ENCODE assay signal across 8 mouse cellular contexts in genomic region chr17:31297521-31297939, GRCm38 (mm10). TPM values are rescaled to one million over a fixed set of nuclear protein-coding genes. Genes with fewer than 3 reads are reported as not detected.
A peak's percentile ranks its signal among the peaks of the same experiment; 100 is the strongest.
DNase-seq lines count a peak whose midpoint lies in the region; ATAC-seq and TF ChIP-seq lines count a peak whose summit lies in the region.

No protein-coding gene starts in this region.

- H3K27me3 ChIP-seq in intestine, embryonic 16.5 days (replicated peaks; ENCODE audit: control insufficient read depth, insufficient read depth, low read length): no peaks in the 10 kb centered on the region
- H3K27me3 ChIP-seq in lung, embryonic 14.5 days (ENCODE audit: insufficient read depth, low read length): peaks cover 11% of the 10 kb centered on the region; the same call in 1 of the 2 replicates
- no peaks in the 10 kb centered on the region for H3K27me3 ChIP-seq in stomach, postnatal 0 days (ENCODE audit: control insufficient read depth, insufficient read depth, low read length)

- peak overlapping the region; percentile 84 for H3K4me2 ChIP-seq in intestine, embryonic 16.5 days (ENCODE audit: low read depth, low read length)
- H3K4me2 ChIP-seq in lung, embryonic 14.5 days: peak overlapping the region; percentile 97
- peak overlapping the region; percentile 98 for H3K4me2 ChIP-seq in stomach, postnatal 0 days (replicated peaks; ENCODE audit: low read depth)

- peak overlapping the region; percentile 77 for H3K27ac ChIP-seq in intestine, embryonic 16.5 days (ENCODE audit: low read length)
- peak overlapping the region; percentile 43; the same call in 1 of the 2 replicates for H3K27ac ChIP-seq in lung, embryonic 14.5 days (ENCODE audit: low read depth)
- H3K27ac ChIP-seq in stomach, postnatal 0 days (replicated peaks): peak overlapping the region; percentile 90

- H3K4me3 ChIP-seq in intestine, embryonic 16.5 days (ENCODE audit: low read length): peak overlapping the region; percentile 59
- H3K4me3 ChIP-seq in lung, embryonic 14.5 days (ENCODE audit: low read depth, low read length): 0 out of 2 replicates have a peak overlapping the region, but pooled peaks have one; percentile 0
- peak overlapping the region; percentile 62 for H3K4me3 ChIP-seq in stomach, postnatal 0 days (ENCODE audit: low read depth, low read length)

- TF ChIP-seq EP300 in stomach, postnatal 0 days (optimal IDR thresholded peaks at IDR 0.05): no peak

- peak overlapping the region; percentile 80 for H3K9ac ChIP-seq in intestine, embryonic 16.5 days (ENCODE audit: low read depth, low read length)
- H3K9ac ChIP-seq in lung, embryonic 14.5 days: no peak overlapping the region
- peak overlapping the region; percentile 75 for H3K9ac ChIP-seq in stomach, postnatal 0 days (ENCODE audit: low read length)

- peak; percentile 61 for ATAC-seq in intestine, embryonic 16.5 days
- ATAC-seq in lung, embryonic 14.5 days (ENCODE audit: insufficient read depth): peak; percentile 38; the same call in 1 of the 2 replicates
- ATAC-seq in stomach, postnatal 0 days (ENCODE audit: low FRiP score, low TSS enrichment): peak; percentile 69

- H3K36me3 ChIP-seq in intestine, embryonic 16.5 days (ENCODE audit: control insufficient read depth, insufficient read depth, low read length): no peaks in the 10 kb centered on the region
- no peaks in the 10 kb centered on the region for H3K36me3 ChIP-seq in lung, embryonic 14.5 days (ENCODE audit: insufficient read depth)
- H3K36me3 ChIP-seq in stomach, postnatal 0 days (ENCODE audit: control insufficient read depth, insufficient read depth, low read length): no peaks in the 10 kb centered on the region

- TF ChIP-seq CTCF in lung, embryonic 14.5 days (IDR thresholded peaks at IDR 0.05; ENCODE audit: low read depth): 0 out of 2 replicates have a peak, but pooled peaks have one; percentile 9
- TF ChIP-seq CTCF in stomach, postnatal 0 days (IDR thresholded peaks at IDR 0.05; ENCODE audit: low read depth): peak; percentile 59

- WGBS in intestine, embryonic 16.5 days: 5% methylated on average over 7 of the region's 7 CpGs
- 3% methylated on average over 7 of the region's 7 CpGs for WGBS in lung, embryonic 14.5 days
- 4% methylated on average over 7 of the region's 7 CpGs for WGBS in stomach, postnatal 0 days

- no peaks in the 10 kb centered on the region for H3K9me3 ChIP-seq in intestine, embryonic 16.5 days (ENCODE audit: control insufficient read depth, low read length)
- no peaks in the 10 kb centered on the region for H3K9me3 ChIP-seq in lung, embryonic 14.5 days (ENCODE audit: low read depth, low read length)
- no peaks in the 10 kb centered on the region for H3K9me3 ChIP-seq in stomach, postnatal 0 days (ENCODE audit: control insufficient read depth, low read length)

- peak; percentile 40 for DNase-seq in urinary bladder, postnatal 25 days (ENCODE audit: low spot score)
- no peak for DNase-seq in urinary bladder, postnatal 10 days (ENCODE audit: low spot score)
- DNase-seq in heart, adult 11 months: peak; percentile 97
- DNase-seq in lung, embryonic 14.5 days: peak; percentile 86
- DNase-seq in stomach, postnatal 0 days (ENCODE audit: low spot score): peak; percentile 82
- DNase-seq in left cerebral cortex, adult 8-10 months (ENCODE audit: low spot score in 2 of 2): no peak
- no peak for DNase-seq in embryo, embryonic 11 days

- H3K4me1 ChIP-seq in intestine, embryonic 16.5 days (ENCODE audit: control insufficient read depth, insufficient read depth, low read length): peaks cover 18% of the 10 kb centered on the region
- H3K4me1 ChIP-seq in lung, embryonic 14.5 days (ENCODE audit: insufficient read depth): peaks cover 3% of the 10 kb centered on the region; the same call in 1 of the 2 replicates
- H3K4me1 ChIP-seq in stomach, postnatal 0 days (replicated peaks; ENCODE audit: control insufficient read depth, insufficient read depth): no peaks in the 10 kb centered on the region; the same call in 1 of the 2 replicates

RNA-seq across cellular contexts. Expression of gene Slc37a1, which starts 10.9 kb away (rescaled TPM):
- 21.1 and 21.5 TPM in 2 replicates for polyA plus RNA-seq in intestine, embryonic 16.5 days (2015; fragmentation: Nextera tagmentation; extraction: Ambion mirVana)
- polyA plus RNA-seq in lung, embryonic 14.5 days (2014; fragmentation: Nextera tagmentation; extraction: Ambion mirVana): 5.9 and 6.9 TPM in 2 replicates
- 14.7 and 16.6 TPM in 2 replicates for polyA plus RNA-seq in stomach, postnatal 0 days (2015; fragmentation: Nextera tagmentation; extraction: Ambion mirVana)
- 10 to 100 TPM; 11.5 to 14.5 (median 12.8) TPM for total RNA-seq in left cerebral cortex, adult 8-10 months (2022)

RNA-seq across cellular contexts. Expression of gene Rsph1, which starts 20.3 kb away (rescaled TPM):
- polyA plus RNA-seq in intestine, embryonic 16.5 days (2015; fragmentation: Nextera tagmentation; extraction: Ambion mirVana): 0.88 and 0.94 TPM in 2 replicates
- 0.78 and 0.86 TPM in 2 replicates for polyA plus RNA-seq in lung, embryonic 14.5 days (2014; fragmentation: Nextera tagmentation; extraction: Ambion mirVana)
- 0.87 and 0.99 TPM in 2 replicates for polyA plus RNA-seq in stomach, postnatal 0 days (2015; fragmentation: Nextera tagmentation; extraction: Ambion mirVana)
- total RNA-seq in left cerebral cortex, adult 8-10 months (2022): 10 to 100 TPM; 14.0 to 23.9 (median 18.8) TPM

Comparison
In these comparisons a context has a peak if more than half of its experiments do, and no peak if none do; other contexts are left out.
1. DNase-seq: peak in urinary bladder, postnatal 25 days (single experiment), heart, adult 11 months (single experiment), lung, embryonic 14.5 days (single experiment) and stomach, postnatal 0 days (single experiment); none in urinary bladder, postnatal 10 days (single experiment), left cerebral cortex, adult 8-10 months (0 of 2) and embryo, embryonic 11 days (single experiment).
2. H3K4me3 ChIP-seq: peak in every context shown above with its lines; median percentile 62 in stomach, postnatal 0 days; 59 in intestine, embryonic 16.5 days; 0 in lung, embryonic 14.5 days.
3. Peak in every context shown above with its lines, with median percentiles within 50 percentile points of each other: ATAC-seq, H3K27ac ChIP-seq and H3K4me2 ChIP-seq.